Mouse (Mus musculus): ENCODE measurements at regions not wholly inside any gene's neighbourhood (a gene's known extent, or its start where the extent isn't known, plus 50 kb on each side); places are given as distances from the start of the nearest gene placed in this dataset.
"Not testable (repeated sequence)": the region's sequence is repeated elsewhere in the genome, so short reads cannot be mapped to it uniquely, and the experiment has no call there.

GRCm38 (mm10) chr7:113010150-113010549 is 56.4 kb downstream of the Rassf10 start:
- no peak for DNase-seq

DNA sequence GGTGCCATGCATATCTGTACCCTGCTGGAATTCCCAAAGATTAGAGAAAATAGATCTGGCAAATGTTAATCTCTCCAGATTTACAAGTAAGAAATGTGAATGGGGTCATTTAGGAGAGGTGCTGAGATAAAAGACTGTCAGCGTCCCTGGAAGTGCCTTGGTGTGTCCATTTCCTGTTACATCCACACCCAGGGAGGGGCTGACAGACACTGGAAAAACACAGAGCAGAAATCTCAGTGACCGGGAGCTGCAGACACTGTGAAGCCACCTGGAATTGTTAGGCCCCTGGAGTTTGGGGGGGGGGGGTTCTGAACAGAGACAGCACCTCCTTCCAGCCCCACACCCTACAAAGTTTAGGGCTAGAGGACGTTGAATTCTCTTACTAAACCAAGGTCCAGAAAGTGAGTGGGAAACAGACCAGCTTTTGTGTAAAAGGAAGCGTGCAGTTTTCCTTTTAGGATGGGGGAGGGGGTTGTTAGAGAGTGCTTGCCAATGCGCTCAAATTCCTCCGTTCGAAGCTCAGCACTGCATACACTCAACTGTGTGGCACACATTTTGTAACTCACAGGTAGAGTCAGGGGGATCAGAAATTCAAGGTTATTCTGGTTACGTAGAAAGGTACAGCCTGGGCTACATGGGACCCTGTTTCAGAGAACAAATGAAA is 63.5 kb downstream of the Rassf10 start:
- no peak for DNase-seq

GRCm38 (mm10) chr7:113021412-113021811 is 67.7 kb downstream of the Rassf10 start:
- no peak for DNase-seq

DNA sequence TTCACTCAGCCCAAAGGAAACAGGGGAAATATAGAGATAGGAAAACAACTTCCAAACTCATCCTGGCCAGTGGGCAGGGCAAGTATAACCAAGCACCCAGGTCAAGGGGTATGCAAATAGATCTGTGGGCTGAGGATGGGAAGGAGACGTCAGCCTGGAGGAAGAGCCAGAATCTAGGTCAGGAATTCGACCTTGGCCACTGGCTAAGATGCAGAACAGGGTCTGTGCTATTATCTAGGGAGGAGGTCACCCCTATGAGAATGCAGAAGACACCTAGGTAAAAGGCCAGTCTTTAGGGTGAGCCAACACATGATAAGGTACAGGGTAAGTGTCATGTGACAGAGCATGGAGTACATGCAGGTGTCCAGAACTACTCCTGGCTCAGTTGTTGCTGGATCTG is 68.8 kb downstream of the Rassf10 start:
- no peak for DNase-seq

DNA sequence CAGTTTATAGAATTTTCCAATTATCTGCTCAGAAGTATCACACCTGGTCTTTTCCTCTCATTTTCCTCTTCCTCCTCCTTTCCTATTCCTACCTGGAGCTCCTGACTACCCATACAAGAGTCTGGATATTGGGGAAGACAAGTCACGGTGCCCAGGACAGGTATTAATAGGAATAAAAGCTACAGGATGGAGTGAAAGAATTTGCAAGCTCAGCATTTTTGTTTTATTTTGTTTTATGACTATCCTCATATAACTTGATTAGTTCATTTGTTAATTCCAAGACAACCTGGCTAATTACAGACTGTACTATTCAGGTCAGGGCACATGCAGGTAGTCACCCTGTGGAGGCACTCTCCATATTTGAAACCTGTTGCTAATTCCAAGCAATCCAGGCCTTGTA is 72.0 kb downstream of the Rassf10 start:
- DNase-seq = no peak

DNA sequence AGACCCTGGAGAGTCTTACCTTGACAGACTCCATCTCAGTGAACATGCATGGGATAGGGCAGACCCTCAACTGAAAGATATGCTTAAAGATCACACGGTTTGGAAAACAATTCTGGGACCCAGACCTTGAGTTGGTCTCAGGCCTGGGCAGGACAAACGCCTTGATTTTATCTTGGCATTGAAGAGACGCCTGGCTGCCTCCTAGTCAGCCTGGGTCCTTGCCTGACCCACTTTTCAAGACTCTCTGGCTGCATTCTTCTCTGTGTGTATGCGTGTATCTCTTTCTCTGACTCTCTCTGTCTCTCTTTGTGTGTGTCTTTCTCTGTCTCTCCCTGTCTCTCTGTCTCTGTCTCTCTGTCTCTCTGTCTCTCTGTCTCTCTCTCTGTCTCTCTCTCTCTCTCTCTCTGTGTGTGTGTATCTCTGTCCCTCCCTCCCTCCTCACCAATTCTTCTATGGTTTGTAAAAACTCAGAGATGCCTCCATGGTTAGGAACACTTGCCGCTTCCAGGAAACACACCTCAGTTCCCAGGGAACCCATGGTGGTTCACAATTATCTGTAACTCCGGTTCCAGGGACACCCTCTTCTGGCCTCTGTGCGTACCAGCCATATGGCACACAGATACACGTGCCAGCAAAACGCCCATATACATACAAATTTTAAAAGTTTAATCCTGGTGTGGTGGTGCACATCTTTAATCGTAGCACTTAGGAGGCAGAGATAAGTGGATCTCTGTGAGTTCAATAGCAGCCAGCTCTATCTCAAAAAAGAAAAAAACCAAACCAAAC is 72.7 kb downstream of the Rassf10 start:
- peak; percentile 64 to 70 for DNase-seq

GRCm38 (mm10) chr7:113027125-113027801 is 73.5 kb downstream of the Rassf10 start:
- peak; percentile 84 to 88 for DNase-seq

DNA sequence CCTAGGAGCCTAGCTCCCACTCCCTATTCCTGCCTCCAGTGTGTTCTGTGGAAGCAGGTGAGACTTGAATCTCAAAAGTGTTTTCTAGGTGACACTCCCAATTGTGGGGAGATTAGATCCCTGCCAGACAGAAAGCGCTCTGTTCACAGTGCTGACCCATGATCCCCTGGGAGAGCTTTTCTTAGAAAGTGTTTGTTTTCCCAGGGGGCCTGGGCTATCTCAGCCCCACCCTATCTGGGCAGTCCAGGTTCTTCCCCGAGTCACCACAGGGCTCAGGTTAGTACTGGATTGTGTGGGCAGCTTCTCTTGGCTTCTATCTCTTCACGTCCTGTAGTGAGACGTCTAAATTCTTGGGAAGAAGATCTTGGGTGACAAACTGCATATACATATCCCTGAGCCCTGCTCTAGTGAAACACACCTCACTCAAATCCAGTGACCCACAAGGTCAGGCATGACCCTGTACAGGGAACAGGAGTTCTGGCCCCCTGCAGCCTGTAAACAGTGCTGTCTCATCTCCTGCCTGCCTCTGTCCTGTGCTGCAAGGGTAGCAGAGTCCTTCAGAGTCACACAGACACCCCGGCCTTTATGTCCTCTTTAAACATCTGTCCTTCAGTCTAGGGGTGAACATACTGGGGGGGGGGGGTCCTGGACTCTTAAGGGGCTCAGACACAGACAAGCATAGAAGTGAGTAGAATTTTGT is 76.4 kb downstream of the Rassf10 start:
- no peak for DNase-seq

- DNase-seq = no peak
Measured at GRCm38 (mm10) chr7:113035751-113036150, 82.0 kb downstream of the Rassf10 start.

GRCm38 (mm10) chr7:113037825-113038613 is 84.3 kb downstream of the Rassf10 start:
- DNase-seq = no peak

GRCm38 (mm10) chr7:113038906-113039671 is 85.3 kb downstream of the Rassf10 start:
- DNase-seq = no peak

DNA sequence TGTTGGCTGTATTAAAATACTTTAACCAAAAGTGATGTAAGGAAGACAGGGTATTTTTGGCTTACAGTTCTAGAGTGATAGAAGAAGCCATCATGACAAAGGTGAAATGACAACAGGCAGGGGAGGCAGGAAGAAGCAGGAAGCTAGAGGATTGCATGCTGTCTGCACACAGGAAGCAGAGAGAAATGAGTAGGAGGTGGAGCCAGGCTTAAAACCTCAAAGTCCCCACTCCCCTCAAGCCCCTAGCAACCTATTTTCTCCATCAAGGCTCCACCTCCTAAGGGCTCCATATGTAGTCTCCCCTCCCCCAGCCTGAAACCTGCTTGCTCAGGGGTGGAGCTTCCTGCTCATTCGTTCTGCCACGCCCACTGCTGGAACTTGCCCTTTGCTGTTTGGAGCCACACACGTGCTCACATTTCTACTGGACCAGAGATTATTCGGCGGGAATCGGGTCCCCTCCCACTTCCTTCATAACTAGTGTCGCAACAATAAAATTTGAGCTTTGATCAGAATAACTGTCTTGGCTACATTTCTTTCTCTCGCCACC is 91.9 kb downstream of the Rassf10 start:
- not testable (repeated sequence) for DNase-seq

DNA sequence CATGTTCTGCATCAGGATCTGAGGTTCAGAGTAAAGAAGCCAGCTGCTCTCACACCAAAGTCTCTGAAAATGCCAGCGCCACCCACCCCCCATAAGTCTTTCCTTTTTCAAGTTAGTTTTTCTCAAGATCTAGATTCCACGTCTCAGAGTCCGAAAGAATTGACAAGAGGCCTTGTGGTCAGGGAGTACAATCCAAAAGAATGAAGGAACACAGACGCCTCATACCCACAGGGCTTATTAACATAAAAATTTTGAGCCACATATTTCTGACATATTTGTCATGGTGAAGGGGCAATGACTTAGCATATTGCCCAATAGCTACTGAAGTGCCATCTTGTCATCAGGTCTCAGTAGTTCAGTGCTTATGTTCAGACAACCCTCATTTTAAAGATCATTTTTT is 92.6 kb downstream of the Rassf10 start:
- no peak for DNase-seq

DNA sequence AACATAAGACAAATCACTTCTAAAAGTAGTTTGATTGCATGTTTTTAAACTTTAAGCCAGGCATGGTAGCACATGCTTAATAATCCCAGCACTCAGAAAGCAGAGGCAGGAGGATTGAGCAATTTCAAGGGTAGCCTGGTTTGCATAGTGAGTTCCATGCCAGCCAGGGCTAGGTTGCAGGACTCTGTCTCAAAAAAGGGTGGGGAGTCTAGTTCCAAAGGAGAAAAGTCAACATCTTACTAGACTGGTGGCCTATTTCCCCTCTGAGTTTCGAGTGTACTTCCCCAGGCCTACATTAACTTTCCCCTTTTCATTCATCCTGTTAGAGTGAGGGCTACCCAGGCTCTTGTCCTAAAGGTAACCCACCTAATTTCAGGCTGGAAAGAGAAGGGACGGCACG is 93.8 kb downstream of the Rassf10 start:
- no peak for DNase-seq

DNA sequence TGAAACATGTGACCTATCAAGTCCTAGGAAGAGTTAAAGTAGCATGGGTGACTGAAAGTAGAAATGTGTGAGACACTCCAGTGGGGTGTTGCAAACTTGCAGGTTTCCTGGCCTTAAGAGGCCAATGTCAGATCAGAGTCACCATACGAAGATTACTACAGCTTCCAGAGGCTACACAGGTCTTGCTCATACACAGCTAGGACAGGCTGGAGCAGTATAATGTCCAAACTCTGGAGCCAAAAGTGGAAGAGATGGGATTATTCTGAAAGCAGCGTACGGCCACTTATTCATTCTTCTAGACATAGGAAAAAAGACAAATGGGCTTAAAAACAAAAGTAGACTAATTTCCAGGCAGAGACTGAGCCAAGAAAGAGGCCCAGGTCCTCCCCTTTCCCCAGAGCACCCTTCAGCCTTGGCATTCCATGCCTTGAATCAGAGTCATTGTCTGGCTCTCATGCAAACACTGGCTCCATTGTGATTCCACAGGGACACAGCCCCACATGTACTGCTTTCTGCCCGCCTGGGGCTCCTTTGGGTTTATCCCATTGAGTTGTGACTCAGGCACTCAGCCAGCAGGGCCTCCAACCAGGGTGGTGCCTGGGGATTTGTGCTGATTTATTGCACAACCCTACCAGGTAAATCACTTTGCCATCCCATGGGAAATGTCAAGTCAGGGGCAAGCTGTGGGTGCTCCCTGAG is 94.5 kb downstream of the Rassf10 start:
- DNase-seq = peak in 1 of 2 experiments; percentile 10

- no peak for DNase-seq
Measured at GRCm38 (mm10) chr7:113049440-113049839, 95.7 kb downstream of the Rassf10 start.

GRCm38 (mm10) chr7:113052952-113053351 is 99.2 kb downstream of the Rassf10 start:
- DNase-seq = no peak

- no peak for DNase-seq
Measured at GRCm38 (mm10) chr7:113056421-113056820, 102.7 kb downstream of the Rassf10 start.

GRCm38 (mm10) chr7:113059211-113059966 is 105.6 kb downstream of the Rassf10 start:
- DNase-seq = peak; percentile 25 to 32

DNA sequence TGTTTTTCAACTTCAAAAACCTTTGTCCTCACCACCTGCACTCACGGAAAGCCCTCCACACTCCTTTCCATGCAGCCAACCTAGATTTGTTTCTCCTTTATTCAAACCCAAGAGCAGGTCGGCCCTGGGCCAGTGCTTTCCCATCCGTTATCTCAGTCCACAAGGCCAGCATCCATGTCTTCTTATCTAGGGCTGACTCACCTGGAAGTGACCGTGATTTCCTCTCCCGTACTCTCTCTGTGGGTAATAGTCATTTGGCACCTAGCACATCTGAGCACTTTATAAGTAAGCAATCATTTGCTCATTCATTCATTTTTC is 106.2 kb downstream of the Rassf10 start:
- no peak for DNase-seq

Measured in cerebellum, adult 18-20 months (tissue).